Mouse (Mus musculus) ES-E14 (cell line): ENCODE measurements at regions not wholly inside any gene's neighbourhood (a gene's known extent, or its start where the extent isn't known, plus 50 kb on each side); places are given as distances from the start of the nearest gene placed in this dataset.

Source experiments
- DNase-seq: peaks from one replicate; pipeline ENCODE4 v3.0.0-alpha.2; 2013; ENCODE audit warnings: low read depth, low spot score
- H3K27ac ChIP-seq: 2 replicates; pipeline ENCODE4 v1.5.1; 2012; ENCODE audit warnings: low read depth, mild to moderate bottlenecking, low read length, moderate library complexity, mixed read lengths; ENCODE audit not compliant: poor library complexity, insufficient read depth, severe bottlenecking
- H3K36me3 ChIP-seq: 2 replicates; pipeline ENCODE4 v1.6.1; 2012; ENCODE audit warnings: mild to moderate bottlenecking, low read length, moderate library complexity, mixed read lengths; ENCODE audit not compliant: control insufficient read depth, poor library complexity, insufficient read depth, severe bottlenecking
- H3K4me1 ChIP-seq, 2 experiments: fragments of 150-350 bp in 1 of 2; sonication (generic) in 1 of 2; 2 replicates each; pipeline ENCODE4 v1.6.1; 2012; ENCODE audit warnings: low read length in 2 of 2, mild to moderate bottlenecking in 1 of 2, mixed read lengths in 1 of 2; ENCODE audit not compliant: control insufficient read depth in 2 of 2, insufficient read depth in 2 of 2, poor library complexity in 1 of 2
- H3K4me3 ChIP-seq, 2 experiments: fragments of 150-350 bp in 1 of 2; sonication (generic) in 1 of 2; 2 replicates each; pipeline ENCODE4 v1.5.1; 2012; ENCODE audit warnings: low read length in 2 of 2, low read depth in 1 of 2, mild to moderate bottlenecking in 1 of 2, mixed read lengths in 1 of 2; ENCODE audit not compliant: insufficient read depth in 1 of 2, poor library complexity in 1 of 2, severe bottlenecking in 1 of 2
- H3K9ac ChIP-seq: 2 replicates; pipeline ENCODE4 v1.6.1; 2012; ENCODE audit warnings: low read depth, mild to moderate bottlenecking, low read length, mixed read lengths; ENCODE audit not compliant: poor library complexity, insufficient read depth, severe bottlenecking
- H3K9me3 ChIP-seq: fragments of 150-350 bp; sonication (generic); 2 replicates; pipeline ENCODE4 v1.6.1; 2012; ENCODE audit warnings: low read depth, mild to moderate bottlenecking, low read length; ENCODE audit not compliant: control insufficient read depth, insufficient read depth
- CHD2 ChIP-seq: IDR thresholded peaks from 2 replicates; pipeline ENCODE4 v1.6.1; 2014; ENCODE audit warnings: mild to moderate bottlenecking, low read depth, low read length, inconsistent platforms
- HCFC1 ChIP-seq: IDR thresholded peaks from 2 replicates; pipeline ENCODE4 v1.6.1; 2012; ENCODE audit warnings: low read length, inconsistent platforms, borderline replicate concordance; ENCODE audit not compliant: insufficient read depth
- MAFK ChIP-seq: IDR thresholded peaks from 2 replicates; pipeline ENCODE4 v1.6.1; 2014; ENCODE audit warnings: mild to moderate bottlenecking, low read depth, low read length, inconsistent platforms; ENCODE audit not compliant: insufficient read depth
- ZC3H11A ChIP-seq: IDR thresholded peaks from 2 replicates; pipeline ENCODE4 v1.6.1; 2012; ENCODE audit warnings: low read depth, mild to moderate bottlenecking, inconsistent platforms, low read length, borderline replicate concordance
- ZNF384 ChIP-seq: IDR thresholded peaks from 2 replicates; pipeline ENCODE4 v1.6.1; 2012; ENCODE audit warnings: low read depth, low read length, inconsistent platforms
- in situ Hi-C, 2 experiments: fragments of 600-800 bp; cut with MboI; formaldehyde crosslinking; loops; one replicate each; pipeline ENCODE4 v1.15.1; 2025; ENCODE audit warnings: low sequenced_read_pairs in 2 of 2, inconsistent platforms in 1 of 2; ENCODE audit not compliant: unreplicated experiment in 2 of 2

DNA sequence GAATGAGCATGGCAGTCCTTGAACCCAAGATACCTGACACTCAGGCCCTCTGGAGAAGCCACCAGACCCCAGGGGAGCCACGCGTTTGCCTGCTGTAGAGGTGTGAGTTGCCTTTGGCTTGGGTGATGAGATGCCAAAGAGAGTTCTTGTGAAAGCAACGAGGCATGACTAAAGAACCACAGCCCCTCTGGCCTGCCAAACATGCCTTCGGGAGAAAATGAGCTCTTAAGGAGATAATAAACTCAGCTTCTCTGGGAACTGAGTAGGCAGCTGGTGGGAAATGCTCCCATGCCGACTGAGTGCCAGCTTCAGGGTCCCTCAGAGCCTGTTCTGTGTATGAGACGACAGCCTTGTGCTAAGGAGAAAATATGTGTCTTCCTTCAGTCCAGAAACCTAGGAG is 160.1 kb downstream of the Klhl25 start:
- DNase-seq = no peak
- no peak overlapping the region for H3K9ac ChIP-seq
- H3K4me1 ChIP-seq = no peaks in the 10 kb centered on the region
- in situ Hi-C loops = no loop called here
- no peak overlapping the region for H3K27ac ChIP-seq
- H3K9me3 ChIP-seq = no peaks in the 10 kb centered on the region
- H3K36me3 ChIP-seq = no peaks in the 10 kb centered on the region
- TF ChIP-seq HCFC1 (no peak), MAFK (no peak), ZC3H11A (no peak), CHD2 (no peak), ZNF384 (no peak)
- H3K4me3 ChIP-seq = no peak overlapping the region

DNA sequence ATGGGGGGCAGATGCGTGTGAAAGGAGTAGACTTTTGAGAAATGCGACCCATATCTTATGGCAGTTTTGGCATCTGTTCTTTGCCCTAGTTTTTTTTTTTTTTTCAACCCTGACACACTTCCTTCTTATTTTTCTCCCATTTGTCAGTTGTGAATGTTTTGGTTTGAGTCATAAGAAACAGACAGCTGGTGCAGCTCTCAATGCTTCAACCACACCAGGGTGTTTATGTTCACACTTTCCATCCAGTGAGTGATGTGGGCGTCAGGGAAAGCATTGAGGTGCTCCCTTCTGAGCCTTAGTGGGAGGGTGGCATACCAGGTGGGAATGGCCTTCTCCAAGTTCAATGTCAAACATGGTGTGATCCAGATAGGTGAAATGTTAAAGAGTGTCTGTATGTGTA is 181.9 kb upstream of the Agbl1 start:
- H3K9me3 ChIP-seq = no peaks in the 10 kb centered on the region
- TF ChIP-seq ZC3H11A (no peak), HCFC1 (no peak), MAFK (no peak), CHD2 (no peak), ZNF384 (no peak)
- DNase-seq = no peak
- in situ Hi-C loops = no loop called here
- H3K4me3 ChIP-seq = no peak overlapping the region
- H3K4me1 ChIP-seq = no peaks in the 10 kb centered on the region
- no peak overlapping the region for H3K9ac ChIP-seq
- no peak overlapping the region for H3K27ac ChIP-seq
- no peaks in the 10 kb centered on the region for H3K36me3 ChIP-seq

DNA sequence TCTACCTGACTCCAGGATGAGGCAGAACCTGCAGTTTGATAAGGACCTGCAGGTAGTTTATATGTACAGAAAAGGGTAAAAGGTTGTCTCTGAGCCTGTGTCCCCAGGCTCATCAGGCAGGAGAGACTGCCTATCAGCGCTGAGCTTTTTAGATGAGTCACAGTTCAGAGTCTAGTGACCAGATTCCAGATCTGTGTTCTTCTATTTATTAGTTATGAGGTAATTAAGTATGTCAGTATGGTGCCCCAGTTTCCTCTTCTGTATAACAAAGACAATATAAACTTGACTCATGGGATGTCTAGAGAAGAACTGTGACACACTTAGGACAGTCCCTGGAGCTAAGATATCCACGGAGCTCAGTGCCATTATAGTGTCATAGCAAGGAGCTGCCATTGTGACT is 180.3 kb upstream of the Agbl1 start:
- H3K27ac ChIP-seq = no peak overlapping the region
- H3K4me1 ChIP-seq = no peaks in the 10 kb centered on the region
- H3K9me3 ChIP-seq = no peaks in the 10 kb centered on the region
- no peak overlapping the region for H3K4me3 ChIP-seq
- in situ Hi-C loops = no loop called here
- no peak overlapping the region for H3K9ac ChIP-seq
- TF ChIP-seq MAFK = no peak
- TF ChIP-seq ZNF384 = no peak
- no peak for TF ChIP-seq CHD2
- no peak for TF ChIP-seq ZC3H11A
- H3K36me3 ChIP-seq = no peaks in the 10 kb centered on the region
- DNase-seq = no peak

GRCm38 (mm10) chr7:76053843-76054242 is 175.8 kb upstream of the Agbl1 start:
- TF ChIP-seq ZC3H11A = no peak
- Histone ChIP-seq H3K9ac (no peak overlapping the region), H3K4me1 (no peaks in the 10 kb centered on the region), H3K9me3 (no peaks in the 10 kb centered on the region), H3K27ac (no peak overlapping the region), H3K36me3 (no peaks in the 10 kb centered on the region), H3K4me3 (no peak overlapping the region)
- no peak for DNase-seq
- in situ Hi-C loops = no loop called here

DNA sequence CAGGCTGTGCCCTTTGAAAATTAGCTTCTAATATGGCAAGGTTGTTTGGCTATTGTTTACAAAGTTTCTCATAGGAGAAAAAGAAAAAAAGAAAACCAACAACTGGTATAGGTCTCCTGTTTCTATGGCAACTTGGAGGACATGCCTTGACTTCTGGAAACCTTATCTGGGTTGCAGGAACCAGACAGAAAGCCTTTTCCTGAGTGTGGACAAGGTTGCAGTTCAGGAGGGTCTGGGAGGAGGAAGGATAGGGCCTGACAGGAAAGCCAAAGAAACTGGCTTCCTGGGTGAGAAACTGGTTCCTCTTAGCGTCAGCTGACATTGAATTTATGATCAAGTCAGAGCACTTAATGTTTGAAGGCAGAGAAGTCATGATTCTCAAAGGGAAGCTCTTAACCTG is 130.5 kb upstream of the Agbl1 start:
- Histone ChIP-seq H3K4me1 (no peaks in the 10 kb centered on the region), H3K9me3 (no peaks in the 10 kb centered on the region), H3K9ac (no peak overlapping the region), H3K27ac (no peak overlapping the region), H3K4me3 (no peak overlapping the region), H3K36me3 (no peaks in the 10 kb centered on the region)
- TF ChIP-seq HCFC1 = no peak
- no peak for TF ChIP-seq CHD2
- TF ChIP-seq MAFK = no peak
- no peak for TF ChIP-seq ZC3H11A
- no peak for TF ChIP-seq ZNF384
- in situ Hi-C loops = no loop called here
- DNase-seq = no peak
